18 mouse cellular contexts compared by ENCODE assay signal in genomic region chr5:98576538-98576937, GRCm38 (mm10). TPM values are rescaled to one million over a fixed set of nuclear protein-coding genes. Genes with fewer than 3 reads are reported as not detected.
A peak's percentile ranks its signal among the peaks of the same experiment; 100 is the strongest.
DNase-seq lines count a peak whose midpoint lies in the region; ATAC-seq and TF ChIP-seq lines count a peak whose summit lies in the region.
"Not testable (repeated sequence)": the region's sequence is repeated elsewhere in the genome, so short reads cannot be mapped to it uniquely, and the experiment has no call there.
"Had no signal": no experiment of that assay in that cellular context is flagged by ENCODE, and none has a peak within 500 bp of the region (broad histone marks: within the 10 kb centered on the region; RNA-seq: fewer than 3 reads in every experiment).

No protein-coding gene starts in this region.

- not testable (repeated sequence) for H3K9ac ChIP-seq in lung, embryonic 14.5 days; lung, embryonic 16.5 days (ENCODE audit: low read length); stomach, embryonic 14.5 days (replicated peaks; ENCODE audit: low read depth, low read length)

- 31% methylated on average over 6 of the region's 6 CpGs for WGBS in lung, embryonic 14.5 days
- 36% methylated on average over 6 of the region's 6 CpGs for WGBS in lung, embryonic 16.5 days
- 37% methylated on average over 6 of the region's 6 CpGs for WGBS in stomach, embryonic 14.5 days

- not testable (repeated sequence) for H3K27me3 ChIP-seq in Patski; lung, embryonic 14.5 days (ENCODE audit: insufficient read depth, low read length); lung, embryonic 16.5 days (ENCODE audit: control insufficient read depth, insufficient read depth, low read depth, low read length); stomach, embryonic 14.5 days (ENCODE audit: control insufficient read depth, insufficient read depth, low read length)

- peak; percentile 87 for ATAC-seq in Patski
- ATAC-seq in lung, embryonic 14.5 days (ENCODE audit: insufficient read depth), result not testable (repeated sequence)
- peak; percentile 42; the same call in 1 of the 2 replicates for ATAC-seq in lung, embryonic 16.5 days (ENCODE audit: low read depth)
- ATAC-seq in stomach, embryonic 14.5 days (ENCODE audit: insufficient number of reproducible peaks, insufficient read depth, low FRiP score, low read depth), result 0 out of 2 replicates have a peak, but pooled peaks have one; percentile 33

- CTCF ChIA-PET in Patski (lab: Charles Lee), result interaction anchor here (0.8 to 5.1 kb wide), 3 partner anchors 8 to 85 kb away, joined by 3 to 29 read pairs (median 3); no protein-coding TSS in a partner anchor

- TF ChIP-seq CTCF in Patski (IDR thresholded peaks at IDR 0.05); lung, embryonic 14.5 days (IDR thresholded peaks at IDR 0.05; ENCODE audit: low read depth): not testable (repeated sequence)

- H3K9me3 ChIP-seq in lung, embryonic 14.5 days (ENCODE audit: low read depth, low read length); lung, embryonic 16.5 days (ENCODE audit: control insufficient read depth, low read length); stomach, embryonic 14.5 days (ENCODE audit: control insufficient read depth, low read depth, low read length): not testable (repeated sequence)

- not testable (repeated sequence) for DNase-seq in Patski (ENCODE audit: low read depth, low spot score); lung, embryonic 14.5 days
- DNase-seq in lung, postnatal 10 days, result peak; percentile 5
- DNase-seq in lung, postnatal 36 days, result peak; percentile 21

- H3K27ac ChIP-seq in lung, embryonic 14.5 days (ENCODE audit: low read depth), result peak overlapping the region; percentile 88
- peak overlapping the region; percentile 66 for H3K27ac ChIP-seq in lung, embryonic 16.5 days (ENCODE audit: low read length)
- not testable (repeated sequence) for H3K27ac ChIP-seq in stomach, embryonic 14.5 days (ENCODE audit: low read length)

- H3K4me1 ChIP-seq in lung, embryonic 14.5 days (ENCODE audit: insufficient read depth), result peaks cover 14% of the 10 kb centered on the region; the same call in 1 of the 2 replicates
- H3K4me1 ChIP-seq in lung, embryonic 16.5 days (replicated peaks; ENCODE audit: control insufficient read depth, insufficient read depth, low read length), result peaks cover 16% of the 10 kb centered on the region
- not testable (repeated sequence) for H3K4me1 ChIP-seq in stomach, embryonic 14.5 days (ENCODE audit: control insufficient read depth, insufficient read depth, low read length)

- in situ Hi-C loops in Patski (cut with MboI; ENCODE audit: low pct_unique_long_range_greater_than_20kb), result not testable (repeated sequence)

- H3K4me3 ChIP-seq in lung, embryonic 14.5 days (ENCODE audit: low read depth, low read length); lung, embryonic 16.5 days (ENCODE audit: low read length); stomach, embryonic 14.5 days (ENCODE audit: low read depth, low read length): not testable (repeated sequence)

- H3K36me3 ChIP-seq in lung, embryonic 14.5 days (ENCODE audit: insufficient read depth); lung, embryonic 16.5 days (ENCODE audit: control insufficient read depth, insufficient read depth, low read length); stomach, embryonic 14.5 days (ENCODE audit: control insufficient read depth, insufficient read depth, low read length): not testable (repeated sequence)

- POLR2A ChIA-PET in Patski (lab: Charles Lee), result not testable (repeated sequence)

- H3K4me2 ChIP-seq in lung, embryonic 14.5 days, result peak overlapping the region; percentile 7; the same call in 1 of the 2 replicates
- not testable (repeated sequence) for H3K4me2 ChIP-seq in lung, embryonic 16.5 days (ENCODE audit: low read depth, low read length); stomach, embryonic 14.5 days (replicated peaks; ENCODE audit: low read depth, low read length)

RNA-seq across cellular contexts. Expression of gene Gm11111, which starts 24.0 kb away (rescaled TPM):
- not detected for polyA plus RNA-seq in Patski (2021)
- not detected in 2 replicates for polyA plus RNA-seq in lung, embryonic 14.5 days (2014; fragmentation: Nextera tagmentation; extraction: Ambion mirVana)
- not detected in 2 replicates for polyA plus RNA-seq in lung, embryonic 16.5 days (2015; fragmentation: Nextera tagmentation; extraction: Ambion mirVana)
- polyA plus RNA-seq in stomach, embryonic 14.5 days (2014; fragmentation: Nextera tagmentation; extraction: Ambion mirVana), result not detected in 2 replicates
- polyA plus RNA-seq: adrenal gland, adult 2 months; brain, embryonic 14.5 days; CD4-positive, CD25-positive, alpha-beta regulatory T cell, adult 4 months; embryonic facial prominence, embryonic 11.5 days; embryonic facial prominence, embryonic 13.5 days; embryonic facial prominence, embryonic 15.5 days; erythroblast, embryonic 14.5 days; forebrain, embryonic 10.5 days; forebrain, embryonic 12.5 days; forebrain, embryonic 14.5 days; forebrain, embryonic 16.5 days; G1E had no signal
